Mouse (Mus musculus): ENCODE measurements around the gene Ddx24. TPM values are rescaled to one million over a fixed set of nuclear protein-coding genes. Genes with fewer than 3 reads are reported as not detected.
A peak's percentile ranks its signal among the peaks of the same experiment; 100 is the strongest.

Ddx24 gene
- polyA plus RNA-seq, 1 experiment, result 83.6 TPM

- no peak for TF ChIP-seq POLR2A (IDR thresholded peaks at IDR 0.05; ENCODE audit: insufficient read depth, low read length)
- no peak for TF ChIP-seq EP300 (IDR thresholded peaks at IDR 0.05; ENCODE audit: insufficient read depth, low read depth, low read length)
- no peak for TF ChIP-seq CTCF (IDR thresholded peaks at IDR 0.05; ENCODE audit: low read depth, low read length)
- H3K9ac ChIP-seq (ENCODE audit: low read depth, poor library complexity, severe bottlenecking), result no peak within 1 kb of the TSS
- no peak within 1 kb of the TSS for H3K4me3 ChIP-seq (ENCODE audit: low read depth, low read length)
- H3K4me1 ChIP-seq (ENCODE audit: control insufficient read depth, insufficient read depth, low read length), result no peaks in the 10 kb centered on the region
- H3K36me3 ChIP-seq (ENCODE audit: control insufficient read depth, insufficient read depth, low read length, poor library complexity, severe bottlenecking), result no peaks in the 10 kb centered on the region
- no peaks in the 10 kb centered on the region for H3K9me3 ChIP-seq (replicated peaks; ENCODE audit: control insufficient read depth, insufficient read depth, low read length, poor library complexity, severe bottlenecking)
- no peaks in the 10 kb centered on the region for H3K27me3 ChIP-seq (ENCODE audit: control insufficient read depth, insufficient read depth, low read length, poor library complexity, severe bottlenecking)
- H3K27ac ChIP-seq (ENCODE audit: insufficient read depth, low read length), result no peak within 1 kb of the TSS
These were observed 17.9 kb upstream of the Ddx24 start, which contains the start of gene Ifi27l2a for GRCm38 (mm10) chr12:103443524-103443923. Ifi27l2a (minus strand) TSS chr12:103443680.

DNA sequence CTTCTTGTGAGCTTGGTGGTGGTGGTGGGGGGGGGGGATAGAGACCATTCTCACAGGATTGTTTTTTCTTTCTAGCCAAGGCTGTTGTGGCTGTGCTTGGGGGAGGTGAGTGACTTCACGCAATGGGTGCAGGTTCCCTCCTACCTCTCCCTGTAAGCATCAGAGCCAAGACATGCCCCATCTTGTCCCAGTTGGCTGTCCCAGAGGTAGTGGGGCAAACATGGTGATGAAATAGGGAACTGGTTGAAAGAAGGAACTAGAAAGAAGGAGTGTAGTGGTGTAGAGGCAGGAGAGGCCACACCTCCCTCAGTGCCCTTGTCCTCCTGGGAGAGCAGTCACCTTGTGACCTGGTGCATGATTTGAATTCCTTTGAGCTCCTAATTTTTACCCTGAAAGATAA, 12.0 kb upstream of the Ddx24 start:
- TF ChIP-seq CTCF (IDR thresholded peaks at IDR 0.05; ENCODE audit: low read depth, low read length) (no peak), POLR2A (IDR thresholded peaks at IDR 0.05; ENCODE audit: insufficient read depth, low read length) (no peak), EP300 (IDR thresholded peaks at IDR 0.05; ENCODE audit: insufficient read depth, low read depth, low read length) (no peak)
- Histone ChIP-seq H3K9me3 (replicated peaks; ENCODE audit: control insufficient read depth, insufficient read depth, low read length, poor library complexity, severe bottlenecking) (no peaks in the 10 kb centered on the region), H3K4me1 (ENCODE audit: control insufficient read depth, insufficient read depth, low read length) (no peaks in the 10 kb centered on the region), H3K36me3 (ENCODE audit: control insufficient read depth, insufficient read depth, low read length, poor library complexity, severe bottlenecking) (no peaks in the 10 kb centered on the region), H3K27ac (ENCODE audit: insufficient read depth, low read length) (no peak overlapping the region), H3K4me3 (ENCODE audit: low read depth, low read length) (no peak overlapping the region), H3K9ac (ENCODE audit: low read depth, poor library complexity, severe bottlenecking) (no peak overlapping the region), H3K27me3 (ENCODE audit: control insufficient read depth, insufficient read depth, low read length, poor library complexity, severe bottlenecking) (no peaks in the 10 kb centered on the region)

DNA sequence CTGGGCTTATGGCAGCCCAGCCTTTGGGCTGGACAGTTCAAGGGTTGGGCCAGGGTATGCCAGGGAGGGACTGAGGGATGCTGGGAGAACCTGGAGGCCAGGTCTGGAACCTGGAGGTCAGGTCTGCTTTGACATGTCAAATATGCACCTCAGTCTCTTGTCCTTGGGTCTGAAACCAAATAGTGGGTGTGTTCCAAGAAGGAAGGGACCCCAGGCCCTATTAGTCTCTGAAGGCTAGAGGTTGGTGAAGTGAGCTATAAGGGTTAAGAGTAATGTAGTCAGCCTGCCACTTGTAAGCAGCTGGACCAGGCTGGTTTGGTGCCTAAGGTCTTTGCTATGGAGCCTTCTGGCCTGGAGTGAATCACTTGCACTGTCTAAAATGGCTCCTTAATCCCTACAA, 9.2 kb upstream of the Ddx24 start:
- no peaks in the 10 kb centered on the region for H3K9me3 ChIP-seq (replicated peaks; ENCODE audit: control insufficient read depth, insufficient read depth, low read length, poor library complexity, severe bottlenecking)
- H3K4me3 ChIP-seq (ENCODE audit: low read depth, low read length), result no peak overlapping the region
- no peaks in the 10 kb centered on the region for H3K36me3 ChIP-seq (ENCODE audit: control insufficient read depth, insufficient read depth, low read length, poor library complexity, severe bottlenecking)
- H3K27ac ChIP-seq (ENCODE audit: insufficient read depth, low read length), result no peak overlapping the region
- no peaks in the 10 kb centered on the region for H3K27me3 ChIP-seq (ENCODE audit: control insufficient read depth, insufficient read depth, low read length, poor library complexity, severe bottlenecking)
- no peaks in the 10 kb centered on the region for H3K4me1 ChIP-seq (ENCODE audit: control insufficient read depth, insufficient read depth, low read length)
- TF ChIP-seq CTCF (IDR thresholded peaks at IDR 0.05; ENCODE audit: low read depth, low read length) (no peak), POLR2A (IDR thresholded peaks at IDR 0.05; ENCODE audit: insufficient read depth, low read length) (no peak), EP300 (IDR thresholded peaks at IDR 0.05; ENCODE audit: insufficient read depth, low read depth, low read length) (no peak)
- H3K9ac ChIP-seq (ENCODE audit: low read depth, poor library complexity, severe bottlenecking), result no peak overlapping the region

GRCm38 (mm10) chr12:103433986-103434731, 8.5 kb upstream of the Ddx24 start, which contains the start of gene Ifi27:
Ifi27 (plus strand) TSS chr12:103434211.
- no peak within 1 kb of the TSS for H3K4me3 ChIP-seq (ENCODE audit: low read depth, low read length)

DNA sequence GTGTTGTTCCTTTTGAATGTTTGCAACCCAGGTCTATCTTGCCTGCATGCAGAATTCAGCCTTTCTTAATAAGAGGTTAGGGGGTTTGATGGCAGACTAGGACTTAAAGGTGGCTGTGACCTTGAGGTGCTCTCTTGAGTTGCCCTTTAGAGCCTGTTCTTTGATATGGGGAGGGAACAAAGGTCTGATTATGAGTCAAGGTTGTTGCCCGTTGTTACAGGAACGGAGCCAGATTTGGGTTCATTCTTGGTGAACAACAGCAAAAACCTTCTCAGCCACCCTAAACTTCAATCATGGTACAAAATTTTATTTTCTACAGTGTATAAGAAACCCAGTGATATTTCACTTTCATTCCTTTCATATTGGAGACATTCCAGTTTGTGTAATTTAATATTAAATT, 7.8 kb upstream of the Ddx24 start:
- Histone ChIP-seq H3K27me3 (ENCODE audit: control insufficient read depth, insufficient read depth, low read length, poor library complexity, severe bottlenecking) (no peaks in the 10 kb centered on the region), H3K4me1 (ENCODE audit: control insufficient read depth, insufficient read depth, low read length) (no peaks in the 10 kb centered on the region), H3K4me3 (ENCODE audit: low read depth, low read length) (no peak overlapping the region), H3K36me3 (ENCODE audit: control insufficient read depth, insufficient read depth, low read length, poor library complexity, severe bottlenecking) (no peaks in the 10 kb centered on the region), H3K9ac (ENCODE audit: low read depth, poor library complexity, severe bottlenecking) (no peak overlapping the region), H3K9me3 (replicated peaks; ENCODE audit: control insufficient read depth, insufficient read depth, low read length, poor library complexity, severe bottlenecking) (no peaks in the 10 kb centered on the region), H3K27ac (ENCODE audit: insufficient read depth, low read length) (no peak overlapping the region)
- TF ChIP-seq CTCF (IDR thresholded peaks at IDR 0.05; ENCODE audit: low read depth, low read length), result no peak
- no peak for TF ChIP-seq EP300 (IDR thresholded peaks at IDR 0.05; ENCODE audit: insufficient read depth, low read depth, low read length)
- no peak for TF ChIP-seq POLR2A (IDR thresholded peaks at IDR 0.05; ENCODE audit: insufficient read depth, low read length)

More at GRCm38 (mm10) chr12:103433986-103434731, 8.5 kb upstream of the Ddx24 start, which contains the start of gene Ifi27:
- Histone ChIP-seq H3K27me3 (ENCODE audit: control insufficient read depth, insufficient read depth, low read length, poor library complexity, severe bottlenecking) (no peaks in the 10 kb centered on the region), H3K9ac (ENCODE audit: low read depth, poor library complexity, severe bottlenecking) (no peak within 1 kb of the TSS), H3K9me3 (replicated peaks; ENCODE audit: control insufficient read depth, insufficient read depth, low read length, poor library complexity, severe bottlenecking) (no peaks in the 10 kb centered on the region), H3K36me3 (ENCODE audit: control insufficient read depth, insufficient read depth, low read length, poor library complexity, severe bottlenecking) (no peaks in the 10 kb centered on the region), H3K27ac (ENCODE audit: insufficient read depth, low read length) (no peak within 1 kb of the TSS), H3K4me1 (ENCODE audit: control insufficient read depth, insufficient read depth, low read length) (no peaks in the 10 kb centered on the region)
- no peak for TF ChIP-seq POLR2A (IDR thresholded peaks at IDR 0.05; ENCODE audit: insufficient read depth, low read length)
- no peak for TF ChIP-seq CTCF (IDR thresholded peaks at IDR 0.05; ENCODE audit: low read depth, low read length)
- no peak for TF ChIP-seq EP300 (IDR thresholded peaks at IDR 0.05; ENCODE audit: insufficient read depth, low read depth, low read length)

DNA sequence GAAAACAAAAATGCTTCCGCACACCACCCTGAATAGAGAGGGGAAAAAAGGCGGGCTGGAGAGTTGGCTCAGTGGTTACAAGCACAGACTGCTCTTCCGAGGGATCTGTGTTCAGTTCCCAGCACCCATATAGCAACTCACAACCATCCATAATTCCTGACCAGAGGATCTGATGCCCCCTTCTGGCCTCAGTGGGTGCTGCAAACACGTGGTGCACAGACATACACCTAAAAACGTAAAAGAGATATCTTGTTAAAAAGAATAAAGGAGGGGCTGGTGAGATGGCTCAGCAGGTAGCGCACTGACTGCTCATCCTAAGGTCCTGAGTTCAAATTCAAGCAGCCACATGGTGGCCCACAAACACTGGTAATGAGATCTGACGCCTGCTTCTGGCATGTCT, 1.1 kb upstream of the Ddx24 start:
- Histone ChIP-seq H3K4me3 (ENCODE audit: low read depth, low read length) (no peak overlapping the region), H3K27me3 (ENCODE audit: control insufficient read depth, insufficient read depth, low read length, poor library complexity, severe bottlenecking) (no peaks in the 10 kb centered on the region), H3K36me3 (ENCODE audit: control insufficient read depth, insufficient read depth, low read length, poor library complexity, severe bottlenecking) (peaks cover 18% of the 10 kb centered on the region), H3K9ac (ENCODE audit: low read depth, poor library complexity, severe bottlenecking) (no peak overlapping the region), H3K4me1 (ENCODE audit: control insufficient read depth, insufficient read depth, low read length) (peaks cover 2% of the 10 kb centered on the region), H3K27ac (ENCODE audit: insufficient read depth, low read length) (no peak overlapping the region), H3K9me3 (replicated peaks; ENCODE audit: control insufficient read depth, insufficient read depth, low read length, poor library complexity, severe bottlenecking) (no peaks in the 10 kb centered on the region)
- TF ChIP-seq CTCF (IDR thresholded peaks at IDR 0.05; ENCODE audit: low read depth, low read length) (peak; percentile 6), POLR2A (IDR thresholded peaks at IDR 0.05; ENCODE audit: insufficient read depth, low read length) (no peak)

Data from ES-Bruce4 (cell line).